Mouse (Mus musculus) G1E (cell line): Measurements from ENCODE around the gene Armh1.

Experiments used
- CTCF ChIP-seq: IDR thresholded peaks from 2 replicates; pipeline ENCODE4 v1.5.1; 2012; ENCODE audit warnings: low read depth, low read length, inconsistent platforms, mixed read lengths
- GATA1 ChIP-seq: IDR thresholded peaks from 2 replicates; pipeline ENCODE4 v1.6.1; 2012; ENCODE audit warnings: borderline replicate concordance, low read length, inconsistent platforms, mixed read lengths
- GATA2 ChIP-seq: IDR thresholded peaks from 2 replicates; pipeline ENCODE4 v1.6.1; 2012; ENCODE audit warnings: low read depth, low read length, inconsistent platforms, borderline replicate concordance
- TAL1 ChIP-seq: conservative IDR thresholded peaks from 2 replicates; pipeline ENCODE4 v1.6.1; 2012; ENCODE audit warnings: low read depth, low read length, inconsistent platforms, mixed read lengths

GRCm38 (mm10) chr4:117189856-117190543 is 61.9 kb downstream of the Armh1 start:
- TF ChIP-seq CTCF = no peak
- TF ChIP-seq GATA1 = no peak
- TF ChIP-seq GATA2 = no peak
- no peak for TF ChIP-seq TAL1
